Mouse (Mus musculus) midbrain, embryonic 12.5 days (tissue): ENCODE measurements around the gene Zfp990. TPM values are rescaled to one million over a fixed set of nuclear protein-coding genes. Genes with fewer than 3 reads are reported as not detected.
"Not testable (repeated sequence)": the region's sequence is repeated elsewhere in the genome, so short reads cannot be mapped to it uniquely, and the experiment has no call there.

ENCODE experiments used
- ATAC-seq: fragments of 200-750 bp; cut with Nextera tagmentation; 2 replicates; pipeline ENCODE4 v1.8.0; 2017; ENCODE audit warnings: low read depth, moderate TSS enrichment, moderate library complexity; ENCODE audit not compliant: low FRiP score
- H3K27ac ChIP-seq: fragments of 300-500 bp; sonication (generic); replicated peaks from 2 replicates; pipeline ENCODE4 v1.5.1; 2016; ENCODE audit warnings: mild to moderate bottlenecking
- H3K27me3 ChIP-seq: fragments of 300-500 bp; sonication (generic); 2 replicates; pipeline ENCODE4 v1.6.1; 2016; ENCODE audit warnings: mild to moderate bottlenecking
- H3K36me3 ChIP-seq: fragments of 300-500 bp; sonication (generic); 2 replicates; pipeline ENCODE4 v1.6.1; 2016
- H3K4me1 ChIP-seq: fragments of 300-500 bp; sonication (generic); 2 replicates; pipeline ENCODE4 v1.6.1; 2016
- H3K4me2 ChIP-seq: fragments of 300-500 bp; sonication (generic); replicated peaks from 2 replicates; pipeline ENCODE4 v1.6.1; 2016; ENCODE audit warnings: mild to moderate bottlenecking, moderate library complexity
- H3K4me3 ChIP-seq: fragments of 300-500 bp; sonication (generic); 2 replicates; pipeline ENCODE4 v1.5.1; 2016; ENCODE audit warnings: mild to moderate bottlenecking
- H3K9ac ChIP-seq: fragments of 300-500 bp; sonication (generic); replicated peaks from 2 replicates; pipeline ENCODE4 v1.6.1; 2016; ENCODE audit warnings: mild to moderate bottlenecking, moderate library complexity
- H3K9me3 ChIP-seq: fragments of 300-500 bp; sonication (generic); 2 replicates; pipeline ENCODE4 v1.6.1; 2016; ENCODE audit warnings: mild to moderate bottlenecking
- WGBS: fragments of 180-500 bp; shearing (Covaris S2); methylation state at CpG from one replicate; pipeline ENCODE4 v1.1.7; 2016; 5-methylcytosine and 5-hydroxymethylcytosine counted together
- polyA plus RNA-seq: library from polyadenylated mRNA; unstranded; fragments of >200 nt; fragmentation: Nextera tagmentation; extraction: Ambion mirVana; gene quantifications from 2 replicates; pipeline ENCODE4 v1.2.1, GENCODE M21; 2016

The Zfp990 gene
- polyA plus RNA-seq, 1 experiment from 2014 or later: not detected

DNA sequence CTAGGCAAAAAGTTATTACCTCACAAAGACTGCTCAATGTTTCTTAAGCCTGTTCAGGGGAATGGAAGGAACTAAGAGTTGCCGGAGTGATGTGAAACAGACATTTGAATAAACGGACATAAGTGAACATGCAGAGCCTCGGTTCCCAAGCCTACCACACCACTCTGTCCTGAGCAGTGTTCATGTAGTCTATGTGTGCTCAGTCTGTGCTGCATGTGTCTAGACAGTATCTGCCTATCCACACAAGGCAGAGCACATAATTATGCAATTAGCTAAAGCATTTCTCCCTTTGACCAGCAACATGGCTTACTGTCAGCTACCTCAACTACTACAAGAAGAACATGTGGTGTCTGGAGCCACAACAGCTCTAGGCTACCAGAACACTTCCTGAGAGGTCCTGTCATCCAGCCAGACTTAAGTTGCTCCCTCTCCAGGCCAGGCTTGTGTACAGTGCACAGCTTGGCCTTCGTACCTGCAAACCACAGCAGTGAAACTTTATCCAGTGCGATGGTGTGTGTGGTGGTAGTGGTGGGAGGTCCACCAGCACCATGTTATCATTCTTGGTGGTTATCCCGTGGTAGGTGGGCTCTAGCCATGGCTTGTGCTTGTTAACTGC is 35.3 kb downstream of the Zfp990 start:
- WGBS: 72% methylated on average over 6 of the region's 6 CpGs
- not testable (repeated sequence) for H3K36me3 ChIP-seq, H3K9ac ChIP-seq, H3K27me3 ChIP-seq, H3K4me1 ChIP-seq, H3K27ac ChIP-seq, H3K4me2 ChIP-seq, H3K4me3 ChIP-seq
- ATAC-seq: peak; percentile 52; the same call in 1 of the 2 replicates
- peaks cover 48% of the 10 kb centered on the region for H3K9me3 ChIP-seq

DNA sequence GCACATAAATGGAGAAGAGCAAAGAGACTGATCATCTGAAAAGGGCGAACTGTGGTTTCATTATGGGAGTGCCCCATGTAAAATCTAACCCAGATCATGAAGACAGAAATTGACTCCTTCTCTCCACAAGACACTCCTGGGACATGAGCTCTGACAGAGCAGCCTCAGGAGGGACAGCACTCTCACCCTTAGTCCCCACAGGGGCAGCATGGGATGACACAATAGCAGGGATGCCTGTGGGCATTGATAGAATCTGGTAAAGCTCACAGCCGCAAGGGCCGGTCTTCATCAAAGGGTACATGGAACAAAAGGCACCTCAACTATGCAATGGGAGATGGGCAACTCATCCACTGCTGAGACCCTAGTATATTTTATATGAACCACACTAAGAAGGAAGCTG is 35.9 kb downstream of the Zfp990 start:
- peaks cover 46% of the 10 kb centered on the region for H3K9me3 ChIP-seq
- ATAC-seq, H3K36me3 ChIP-seq, H3K4me3 ChIP-seq, H3K4me1 ChIP-seq, H3K27ac ChIP-seq, H3K9ac ChIP-seq, H3K27me3 ChIP-seq, H3K4me2 ChIP-seq: not testable (repeated sequence)
- 87% methylated on average over 3 of the region's 3 CpGs for WGBS

GRCm38 (mm10) chr4:145556680-145557079 is 46.1 kb downstream of the Zfp990 start:
- WGBS: 48% methylated on average over 1 of the region's 1 CpGs
- peaks cover 55% of the 10 kb centered on the region for H3K9me3 ChIP-seq

GRCm38 (mm10) chr4:145559505-145560099 is 49.0 kb downstream of the Zfp990 start:
- Histone ChIP-seq H3K27ac (no peak overlapping the region), H3K27me3 (no peaks in the 10 kb centered on the region), H3K36me3 (no peaks in the 10 kb centered on the region), H3K9ac (no peak overlapping the region), H3K4me2 (no peak overlapping the region), H3K4me1 (no peaks in the 10 kb centered on the region), H3K4me3 (no peak overlapping the region), H3K9me3 (peaks cover 49% of the 10 kb centered on the region)
- 45% methylated on average over 3 of the region's 3 CpGs for WGBS
- ATAC-seq: no peak

More at GRCm38 (mm10) chr4:145556680-145557079, 46.1 kb downstream of the Zfp990 start:
- Histone ChIP-seq H3K4me1 (no peaks in the 10 kb centered on the region), H3K4me3 (no peak overlapping the region), H3K36me3 (no peaks in the 10 kb centered on the region), H3K9ac (no peak overlapping the region), H3K27me3 (no peaks in the 10 kb centered on the region), H3K4me2 (no peak overlapping the region), H3K27ac (no peak overlapping the region)
- no peak for ATAC-seq

- Histone ChIP-seq H3K4me3 (no peak overlapping the region), H3K27me3 (no peaks in the 10 kb centered on the region), H3K36me3 (no peaks in the 10 kb centered on the region), H3K9me3 (peaks cover 49% of the 10 kb centered on the region), H3K27ac (no peak overlapping the region), H3K4me2 (no peak overlapping the region), H3K9ac (no peak overlapping the region), H3K4me1 (no peaks in the 10 kb centered on the region)
- ATAC-seq: no peak
- WGBS: 68% methylated on average over 3 of the region's 3 CpGs
These were observed 53.7 kb downstream of the Zfp990 start for GRCm38 (mm10) chr4:145564111-145564821.

- not testable (repeated sequence) for H3K27ac ChIP-seq, H3K36me3 ChIP-seq, H3K4me1 ChIP-seq, H3K4me2 ChIP-seq, ATAC-seq, H3K27me3 ChIP-seq, H3K9ac ChIP-seq, H3K4me3 ChIP-seq
- H3K9me3 ChIP-seq: peaks cover 23% of the 10 kb centered on the region
- 89% methylated on average over 8 of the region's 10 CpGs for WGBS
These were observed 59.9 kb downstream of the Zfp990 start for GRCm38 (mm10) chr4:145570461-145570860.

DNA sequence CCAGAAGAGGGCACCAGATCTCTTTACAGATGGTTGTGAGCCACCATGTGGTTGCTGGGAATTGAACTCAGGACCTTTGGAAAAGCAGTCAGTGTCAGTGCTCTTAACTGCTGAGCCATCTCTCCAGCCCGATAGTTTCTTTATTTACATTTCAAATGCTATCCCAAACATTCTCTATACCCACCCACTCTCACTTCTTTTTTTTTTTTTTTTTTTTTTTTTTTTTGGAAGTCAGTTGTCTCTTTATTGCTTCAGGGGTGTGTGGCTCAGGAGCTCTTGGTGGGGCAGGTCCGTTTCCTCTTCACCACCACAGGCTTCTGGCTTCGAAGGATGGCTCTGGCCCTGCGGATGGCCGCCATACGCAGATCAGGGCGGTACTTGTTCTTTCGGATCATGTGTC is 66.1 kb downstream of the Zfp990 start:
- not testable (repeated sequence) for H3K9ac ChIP-seq, ATAC-seq, H3K27me3 ChIP-seq, H3K4me3 ChIP-seq, H3K36me3 ChIP-seq, H3K4me1 ChIP-seq, H3K27ac ChIP-seq, H3K4me2 ChIP-seq
- peaks cover 19% of the 10 kb centered on the region for H3K9me3 ChIP-seq
- 90% methylated on average over 8 of the region's 8 CpGs for WGBS

GRCm38 (mm10) chr4:145580333-145580732 is 69.8 kb downstream of the Zfp990 start:
- H3K4me3 ChIP-seq, H3K4me1 ChIP-seq, ATAC-seq, H3K4me2 ChIP-seq, H3K9me3 ChIP-seq, H3K27ac ChIP-seq, H3K27me3 ChIP-seq, H3K9ac ChIP-seq, H3K36me3 ChIP-seq: not testable (repeated sequence)
- WGBS: 93% methylated on average over 1 of the region's 1 CpGs

GRCm38 (mm10) chr4:145585078-145585477 is 74.5 kb downstream of the Zfp990 start, which contains the start of gene Gm13212:
Gm13212 (plus strand) TSS chr4:145585166.
- H3K27ac ChIP-seq, H3K4me1 ChIP-seq, H3K36me3 ChIP-seq, H3K27me3 ChIP-seq, H3K9ac ChIP-seq, ATAC-seq, H3K4me3 ChIP-seq, H3K4me2 ChIP-seq, H3K9me3 ChIP-seq: not testable (repeated sequence)
- 23% methylated on average over 11 of the region's 11 CpGs for WGBS

DNA sequence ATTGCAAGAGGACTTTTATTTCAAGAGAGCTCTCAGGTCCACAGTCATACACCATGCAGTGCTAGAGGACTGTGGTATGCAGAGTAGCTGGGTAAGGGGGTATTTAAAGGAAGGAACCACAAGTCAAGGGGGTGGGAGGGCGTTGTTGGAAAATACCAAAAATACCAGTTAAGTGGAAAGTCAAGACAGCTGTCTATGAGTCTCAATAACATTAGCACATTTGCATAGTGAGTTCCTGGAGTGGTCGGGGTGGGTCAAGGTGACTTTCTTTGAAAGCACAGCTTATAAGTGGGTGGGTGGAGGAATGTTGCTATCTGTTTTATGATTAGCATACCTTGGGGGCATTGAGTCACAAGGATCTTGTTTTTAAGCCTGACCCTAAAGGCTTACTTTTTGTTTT is 75.5 kb downstream of the Zfp990 start:
- WGBS: 80% methylated on average over 2 of the region's 2 CpGs
- not testable (repeated sequence) for H3K4me3 ChIP-seq, H3K27ac ChIP-seq, H3K4me2 ChIP-seq, ATAC-seq, H3K9ac ChIP-seq, H3K4me1 ChIP-seq, H3K9me3 ChIP-seq, H3K36me3 ChIP-seq, H3K27me3 ChIP-seq
